Mouse (Mus musculus): Measurements from ENCODE around the gene Pde1c. TPM values are rescaled to one million over a fixed set of nuclear protein-coding genes. Genes with fewer than 3 reads are reported as not detected.

Gene Pde1c
- polyA plus RNA-seq, 1 experiment from 2014 or later, result 1.1 TPM

DNA sequence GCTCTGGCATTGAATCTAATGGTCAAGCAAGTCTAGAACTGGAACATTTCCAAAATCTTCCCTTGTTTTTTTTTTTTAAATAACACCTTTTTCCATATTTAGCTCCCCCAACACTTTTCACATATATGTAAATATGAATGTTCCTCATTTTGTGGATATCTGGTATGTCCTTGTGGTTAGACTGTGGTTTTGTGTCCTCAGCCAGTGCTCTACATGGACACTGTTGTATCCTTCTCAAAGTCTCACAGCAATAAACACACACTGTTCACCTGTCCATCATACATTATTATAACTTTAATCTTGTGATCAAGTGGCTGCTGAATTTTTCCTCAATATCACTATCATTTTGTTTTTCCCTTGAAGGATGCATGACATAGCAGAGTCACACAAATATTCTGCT, 34.2 kb downstream of the Pde1c start:
- no peaks in the 10 kb centered on the region for H3K36me3 ChIP-seq
- no peaks in the 10 kb centered on the region for H3K9me3 ChIP-seq (replicated peaks)
- no peak overlapping the region for H3K4me3 ChIP-seq
- H3K27ac ChIP-seq, result no peak overlapping the region
- DNase-seq (ENCODE audit: low spot score), result no peak
- no peaks in the 10 kb centered on the region for H3K27me3 ChIP-seq (ENCODE audit: low read depth, poor library complexity, severe bottlenecking)
- no peaks in the 10 kb centered on the region for H3K4me1 ChIP-seq

DNA sequence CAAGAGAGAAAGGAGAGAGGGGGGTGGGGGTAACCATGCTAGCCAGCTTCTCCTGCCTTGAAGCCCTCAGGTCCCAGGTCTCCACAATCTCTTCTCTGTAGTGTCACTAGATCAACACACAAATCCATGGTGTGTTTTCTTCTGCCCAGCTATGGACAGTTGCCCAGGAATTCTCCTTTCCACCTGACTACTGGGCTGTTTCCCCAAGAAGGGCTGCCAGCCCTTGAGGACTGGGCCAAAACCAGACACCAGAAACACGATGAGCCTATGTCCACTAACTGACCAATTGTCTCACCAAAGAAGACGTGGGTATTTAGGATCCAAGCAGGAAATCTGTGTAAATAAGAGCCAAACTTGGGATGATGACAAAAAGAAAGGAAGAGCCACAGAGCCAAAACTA, 36.6 kb downstream of the Pde1c start:
- H3K9me3 ChIP-seq (replicated peaks), result no peaks in the 10 kb centered on the region
- no peak for DNase-seq (ENCODE audit: low spot score)
- H3K4me3 ChIP-seq, result no peak overlapping the region
- H3K27ac ChIP-seq, result no peak overlapping the region
- H3K27me3 ChIP-seq (ENCODE audit: low read depth, poor library complexity, severe bottlenecking), result no peaks in the 10 kb centered on the region
- 86% methylated on average over 2 of the region's 2 CpGs for WGBS
- no peaks in the 10 kb centered on the region for H3K4me1 ChIP-seq
- no peaks in the 10 kb centered on the region for H3K36me3 ChIP-seq

DNA sequence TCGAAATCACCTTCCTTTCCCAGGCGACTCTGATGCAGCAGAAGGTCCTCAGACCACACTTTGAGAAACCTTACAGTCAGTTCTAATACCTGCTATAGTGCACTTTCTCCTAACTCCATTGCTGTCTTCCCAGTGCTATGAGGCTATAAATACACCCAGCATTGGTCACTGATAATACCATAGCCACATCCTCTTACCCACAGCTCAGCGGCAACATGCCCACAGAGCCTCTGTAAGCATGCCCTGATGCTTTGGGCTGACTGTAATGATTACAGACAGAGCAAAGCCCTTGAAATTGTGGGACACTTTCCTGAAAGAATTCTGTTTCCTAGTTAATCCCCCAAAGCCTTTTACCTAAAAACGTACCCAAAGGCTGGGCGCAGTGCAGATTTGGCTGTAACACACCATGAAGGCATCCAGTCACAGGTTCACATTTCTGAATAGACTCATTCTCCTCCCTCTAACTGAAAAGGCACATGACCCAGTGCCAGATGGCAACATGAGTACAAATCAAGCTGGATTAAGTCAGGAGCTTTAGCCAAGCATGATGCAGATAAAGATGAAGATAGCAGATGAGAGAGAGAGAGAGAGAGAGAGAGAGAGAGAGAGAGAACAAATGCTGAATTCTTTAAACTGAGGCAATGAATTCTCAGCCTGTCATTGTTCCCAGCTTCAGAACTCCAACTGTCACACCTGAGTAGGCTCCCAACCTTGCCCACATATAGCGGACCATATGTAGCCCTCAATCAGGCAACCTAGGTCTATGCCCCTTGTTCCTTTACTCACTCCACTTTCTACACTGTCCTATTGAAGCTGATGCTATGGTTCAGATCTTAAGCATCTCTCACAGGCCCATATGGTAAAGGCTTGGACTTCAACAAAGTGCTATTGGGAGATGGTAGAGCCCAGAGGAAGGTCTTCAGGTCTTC, 44.7 kb downstream of the Pde1c start:
- 87% methylated on average over 6 of the region's 6 CpGs for WGBS
- DNase-seq (ENCODE audit: low spot score), result no peak
- Histone ChIP-seq H3K27me3 (ENCODE audit: low read depth, poor library complexity, severe bottlenecking) (no peaks in the 10 kb centered on the region), H3K27ac (no peak overlapping the region), H3K9me3 (replicated peaks) (no peaks in the 10 kb centered on the region), H3K4me1 (no peaks in the 10 kb centered on the region), H3K36me3 (no peaks in the 10 kb centered on the region), H3K4me3 (no peak overlapping the region)

DNA sequence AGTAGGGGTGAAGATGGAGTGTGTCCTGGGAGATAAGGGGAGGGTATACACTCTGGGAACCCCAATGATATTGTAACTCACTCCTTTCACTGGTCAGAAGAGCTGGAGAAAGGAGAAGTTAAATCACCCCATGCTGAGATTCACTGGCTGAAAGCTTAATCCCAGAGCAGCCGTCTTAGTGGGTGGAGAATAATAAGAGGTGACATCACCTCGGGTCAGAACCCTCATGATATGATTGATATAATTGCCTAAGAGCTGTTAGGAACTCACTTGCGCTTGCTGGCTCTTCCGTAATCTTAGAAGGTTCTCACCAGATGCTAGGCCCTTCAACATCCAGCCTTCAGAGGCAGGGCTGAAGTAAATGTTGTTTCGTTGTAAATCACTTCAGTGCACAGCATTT, 79.7 kb downstream of the Pde1c start:
- no peaks in the 10 kb centered on the region for H3K27me3 ChIP-seq (ENCODE audit: low read depth, poor library complexity, severe bottlenecking)
- DNase-seq (ENCODE audit: low spot score), result no peak
- H3K9me3 ChIP-seq (replicated peaks), result no peaks in the 10 kb centered on the region
- no peaks in the 10 kb centered on the region for H3K4me1 ChIP-seq
- no peak overlapping the region for H3K4me3 ChIP-seq
- H3K36me3 ChIP-seq, result no peaks in the 10 kb centered on the region
- H3K27ac ChIP-seq, result no peak overlapping the region
- 84% methylated on average over 5 of the region's 5 CpGs for WGBS

DNA sequence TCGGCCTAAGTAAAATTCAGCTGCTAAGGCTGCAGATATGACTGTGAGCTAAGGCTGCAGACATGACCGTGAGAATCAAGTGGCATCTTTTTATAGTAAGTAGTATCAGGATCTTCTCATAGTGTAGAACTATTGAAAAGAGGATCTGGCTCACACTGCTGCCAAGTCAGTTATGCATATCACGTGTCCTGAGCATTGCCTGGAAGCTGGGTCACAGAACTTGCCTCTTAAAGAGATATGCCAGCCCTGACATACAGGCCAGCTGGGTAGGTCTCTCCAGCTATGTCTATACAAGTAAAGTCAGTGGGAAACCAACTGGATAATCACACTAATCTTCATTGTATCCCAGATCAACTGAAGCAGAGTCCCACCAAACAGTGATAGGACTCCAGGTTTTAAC, 83.8 kb downstream of the Pde1c start:
- Histone ChIP-seq H3K27ac (no peak overlapping the region), H3K27me3 (ENCODE audit: low read depth, poor library complexity, severe bottlenecking) (no peaks in the 10 kb centered on the region), H3K4me1 (no peaks in the 10 kb centered on the region), H3K9me3 (replicated peaks) (no peaks in the 10 kb centered on the region), H3K36me3 (no peaks in the 10 kb centered on the region), H3K4me3 (no peak overlapping the region)
- DNase-seq (ENCODE audit: low spot score), result no peak
- WGBS, result 83% methylated on average over 3 of the region's 3 CpGs

DNA sequence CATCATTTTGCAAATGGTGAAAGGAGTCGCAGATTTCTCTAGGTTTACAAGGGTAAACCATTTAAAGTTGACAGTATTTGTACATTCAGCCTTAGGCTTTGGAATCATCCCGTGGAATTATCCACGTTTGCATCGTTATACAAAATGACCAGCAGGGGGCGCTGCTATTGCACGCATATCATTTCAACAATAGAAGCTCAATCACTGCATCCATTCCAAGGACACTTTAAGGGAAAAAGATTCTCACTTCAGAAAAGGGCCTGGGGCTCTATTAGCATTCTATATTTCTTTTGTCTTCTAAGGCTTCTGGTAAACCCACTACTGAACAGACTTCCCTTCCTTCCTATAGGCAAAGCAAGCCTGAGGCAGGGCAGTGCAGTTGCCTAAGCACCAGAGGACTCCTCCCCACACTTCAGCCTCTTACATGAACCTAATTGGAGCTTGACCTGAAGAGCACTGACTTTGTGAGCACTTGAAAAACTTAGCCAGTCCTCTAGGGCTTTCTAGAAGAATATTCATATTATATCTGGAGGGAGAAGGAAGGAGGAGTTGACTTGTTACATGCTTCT, 87.9 kb downstream of the Pde1c start:
- 3% methylated on average over 6 of the region's 6 CpGs for WGBS
- Histone ChIP-seq H3K36me3 (no peaks in the 10 kb centered on the region), H3K4me3 (no peak overlapping the region), H3K27me3 (ENCODE audit: low read depth, poor library complexity, severe bottlenecking) (no peaks in the 10 kb centered on the region), H3K4me1 (no peaks in the 10 kb centered on the region), H3K9me3 (replicated peaks) (no peaks in the 10 kb centered on the region), H3K27ac (no peak overlapping the region)
- DNase-seq (ENCODE audit: low spot score), result peak; percentile 68

DNA sequence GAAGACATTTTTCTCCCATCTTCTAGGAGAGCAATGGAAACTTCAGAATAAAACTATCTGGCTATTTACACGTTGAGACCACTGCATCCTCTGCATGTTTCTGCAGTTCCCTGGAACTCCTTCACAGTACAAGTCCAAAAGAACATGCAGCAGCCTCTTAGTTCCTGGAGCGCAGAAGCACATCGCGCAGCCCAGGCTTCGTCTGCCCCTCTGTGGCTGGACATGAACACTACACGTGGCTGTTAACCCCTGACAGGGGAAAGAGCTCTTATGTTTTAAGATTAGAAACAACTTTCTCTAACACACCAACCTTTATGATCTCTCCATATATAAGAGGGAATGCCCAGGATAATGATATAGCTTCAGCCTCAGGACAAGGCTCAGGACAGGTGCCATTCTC, 92.3 kb downstream of the Pde1c start:
- Histone ChIP-seq H3K4me1 (no peaks in the 10 kb centered on the region), H3K9me3 (replicated peaks) (no peaks in the 10 kb centered on the region), H3K27me3 (ENCODE audit: low read depth, poor library complexity, severe bottlenecking) (no peaks in the 10 kb centered on the region), H3K36me3 (no peaks in the 10 kb centered on the region), H3K27ac (no peak overlapping the region), H3K4me3 (no peak overlapping the region)
- DNase-seq (ENCODE audit: low spot score), result no peak
- 25% methylated on average over 6 of the region's 6 CpGs for WGBS

DNA sequence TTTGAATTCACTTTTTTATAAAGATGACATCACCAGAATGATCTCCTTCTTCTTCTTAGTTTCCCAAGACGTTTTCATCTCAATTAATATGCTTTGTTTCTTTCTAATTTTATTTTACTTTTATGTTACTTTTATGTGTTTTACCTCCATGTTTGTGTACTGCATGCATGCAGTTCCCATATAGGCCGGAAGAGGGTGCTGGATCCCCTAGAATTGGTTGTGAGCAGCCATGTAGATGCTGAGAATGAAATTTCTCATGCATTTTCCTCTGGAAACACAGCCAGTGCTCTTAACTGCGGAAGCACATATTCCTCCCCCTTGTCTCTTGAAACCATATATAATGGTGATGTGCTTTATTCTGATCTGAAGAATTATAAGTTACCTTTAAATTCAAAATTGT, 110.8 kb downstream of the Pde1c start:
- H3K4me3 ChIP-seq, result no peak overlapping the region
- DNase-seq (ENCODE audit: low spot score), result peak; percentile 35
- H3K27ac ChIP-seq, result no peak overlapping the region
- H3K36me3 ChIP-seq, result no peaks in the 10 kb centered on the region
- H3K9me3 ChIP-seq (replicated peaks), result no peaks in the 10 kb centered on the region
- WGBS, result 54% methylated on average over 3 of the region's 3 CpGs
- no peaks in the 10 kb centered on the region for H3K27me3 ChIP-seq (ENCODE audit: low read depth, poor library complexity, severe bottlenecking)
- no peaks in the 10 kb centered on the region for H3K4me1 ChIP-seq

DNA sequence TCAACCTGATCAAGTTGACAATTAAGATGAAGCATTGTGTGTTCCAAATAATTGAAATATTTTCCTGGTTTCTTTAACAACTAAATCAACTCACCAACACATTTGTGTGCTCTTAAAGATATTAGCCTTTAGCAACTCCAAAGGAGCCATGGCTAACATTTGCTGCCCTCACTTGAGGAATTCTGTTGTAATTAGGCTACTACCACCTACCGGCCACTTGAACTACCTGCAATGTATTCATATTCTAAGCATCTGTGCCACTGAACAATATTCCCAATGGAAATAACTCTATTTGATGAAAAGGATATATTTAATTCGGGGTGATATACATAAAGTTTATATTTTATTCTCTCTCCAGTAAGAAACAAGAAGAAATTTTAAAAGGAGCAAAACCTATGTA, 121.0 kb downstream of the Pde1c start:
- H3K27ac ChIP-seq, result no peak overlapping the region
- whole genome bisulfite sequencing, result 37% methylated on average over 2 of the region's 2 CpGs
- DNase-seq (ENCODE audit: low spot score), result no peak
- no peaks in the 10 kb centered on the region for H3K27me3 ChIP-seq (ENCODE audit: low read depth, poor library complexity, severe bottlenecking)
- H3K4me3 ChIP-seq, result no peak overlapping the region
- H3K36me3 ChIP-seq, result no peaks in the 10 kb centered on the region
- H3K9me3 ChIP-seq (replicated peaks), result no peaks in the 10 kb centered on the region
- no peaks in the 10 kb centered on the region for H3K4me1 ChIP-seq

DNA sequence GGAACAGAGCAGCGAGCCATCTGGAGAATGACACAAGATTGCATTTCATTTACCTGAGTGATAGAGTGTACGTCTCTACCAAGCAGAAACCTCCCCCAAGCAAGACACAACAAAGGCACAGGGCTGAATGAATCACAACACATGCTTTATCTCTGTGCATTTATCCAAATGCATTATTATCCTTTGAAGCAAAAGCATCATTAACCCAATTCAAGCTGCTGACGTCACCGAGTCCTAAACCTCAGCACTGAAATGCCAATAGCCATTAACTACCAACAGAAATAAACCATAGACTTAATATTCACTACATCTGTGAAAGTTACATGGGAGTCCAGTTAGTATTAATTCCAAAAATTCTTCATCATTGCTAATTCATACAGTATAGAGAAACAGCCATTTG, 127.4 kb downstream of the Pde1c start:
- Histone ChIP-seq H3K27me3 (ENCODE audit: low read depth, poor library complexity, severe bottlenecking) (no peaks in the 10 kb centered on the region), H3K27ac (no peak overlapping the region), H3K9me3 (replicated peaks) (no peaks in the 10 kb centered on the region), H3K36me3 (no peaks in the 10 kb centered on the region), H3K4me3 (no peak overlapping the region), H3K4me1 (no peaks in the 10 kb centered on the region)
- WGBS, result 88% methylated on average over 4 of the region's 4 CpGs
- no peak for DNase-seq (ENCODE audit: low spot score)

DNA sequence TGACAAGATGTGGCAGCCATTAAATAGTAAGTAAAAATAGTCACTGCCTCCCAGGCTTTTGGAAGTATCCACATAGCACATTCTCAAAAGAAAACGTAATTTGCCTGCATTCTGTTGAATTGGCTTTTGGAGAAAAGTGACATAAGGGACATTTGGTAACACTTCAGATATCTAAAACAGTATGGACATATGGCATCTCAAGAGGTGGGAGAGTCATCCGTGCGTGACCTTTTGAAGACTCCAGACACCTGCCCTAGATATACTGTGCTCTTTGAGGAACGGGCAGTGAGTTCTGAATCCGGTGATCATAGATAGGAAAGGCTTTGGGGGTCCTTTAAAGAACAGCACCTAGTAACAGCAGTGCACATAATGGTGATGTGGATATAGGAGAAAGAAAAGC, 143.1 kb downstream of the Pde1c start:
- H3K27ac ChIP-seq, result no peak overlapping the region
- no peaks in the 10 kb centered on the region for H3K9me3 ChIP-seq (replicated peaks)
- no peak for DNase-seq (ENCODE audit: low spot score)
- H3K4me3 ChIP-seq, result no peak overlapping the region
- H3K27me3 ChIP-seq (ENCODE audit: low read depth, poor library complexity, severe bottlenecking), result no peaks in the 10 kb centered on the region
- H3K4me1 ChIP-seq, result no peaks in the 10 kb centered on the region
- no peaks in the 10 kb centered on the region for H3K36me3 ChIP-seq
- 87% methylated on average over 5 of the region's 5 CpGs for WGBS

DNA sequence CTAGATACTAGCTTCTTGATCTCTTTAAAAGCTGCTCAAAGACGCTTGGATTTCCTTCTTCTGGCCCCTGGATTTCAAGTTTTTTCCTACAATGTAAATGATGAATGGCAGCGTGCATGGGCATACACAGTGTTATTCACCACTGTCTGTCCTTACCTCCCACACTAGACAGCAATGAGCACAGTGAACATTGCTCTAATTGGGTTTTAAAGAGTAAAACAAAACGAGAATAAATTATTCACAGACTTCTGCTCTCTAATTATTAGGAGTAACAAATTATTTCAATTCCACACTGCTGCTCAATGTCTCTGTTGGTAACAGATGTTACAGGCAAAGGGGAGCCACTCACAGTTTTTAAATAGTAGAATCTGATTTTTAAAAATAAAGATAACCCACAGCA, 146.0 kb downstream of the Pde1c start:
- WGBS, result 84% methylated on average over 3 of the region's 3 CpGs
- Histone ChIP-seq H3K4me3 (no peak overlapping the region), H3K27me3 (ENCODE audit: low read depth, poor library complexity, severe bottlenecking) (no peaks in the 10 kb centered on the region), H3K4me1 (no peaks in the 10 kb centered on the region), H3K27ac (no peak overlapping the region), H3K9me3 (replicated peaks) (no peaks in the 10 kb centered on the region), H3K36me3 (no peaks in the 10 kb centered on the region)
- no peak for DNase-seq (ENCODE audit: low spot score)

DNA sequence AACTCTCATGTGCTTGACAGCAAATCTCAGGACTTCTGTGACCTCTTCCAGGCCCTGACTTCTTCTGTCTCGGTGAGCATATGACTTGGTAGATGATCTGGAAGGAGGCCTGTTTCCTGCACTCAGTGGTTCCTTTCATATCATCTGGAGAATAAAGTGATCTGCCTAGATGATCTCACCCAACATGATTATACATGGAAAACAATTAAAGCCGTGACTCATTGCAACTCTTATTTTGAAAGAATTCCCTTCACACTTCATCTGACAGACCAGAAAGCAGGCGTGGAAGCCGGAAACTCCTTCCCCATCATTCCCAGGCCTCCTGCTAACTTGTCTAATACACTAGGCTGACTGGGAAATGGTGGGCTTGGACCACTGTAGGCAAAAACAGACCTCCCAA, 152.7 kb downstream of the Pde1c start:
- H3K27me3 ChIP-seq (ENCODE audit: low read depth, poor library complexity, severe bottlenecking), result no peaks in the 10 kb centered on the region
- H3K4me1 ChIP-seq, result no peaks in the 10 kb centered on the region
- no peak overlapping the region for H3K4me3 ChIP-seq
- DNase-seq (ENCODE audit: low spot score), result no peak
- no peaks in the 10 kb centered on the region for H3K9me3 ChIP-seq (replicated peaks)
- H3K36me3 ChIP-seq, result no peaks in the 10 kb centered on the region
- WGBS, result 80% methylated on average over 4 of the region's 4 CpGs
- H3K27ac ChIP-seq, result no peak overlapping the region
